Mouse (Mus musculus) heart, adult 2 months (tissue): ENCODE measurements around the gene E2f7.

Experiments
- EP300 ChIP-seq: fragments of 200-500 bp; IDR thresholded peaks from 2 replicates; pipeline ENCODE4 v1.6.1; 2011; ENCODE audit warnings: low read depth, low read length, control low read depth; ENCODE audit not compliant: insufficient read depth
- POLR2A ChIP-seq: fragments of 200-500 bp; IDR thresholded peaks from 2 replicates; pipeline ENCODE4 v1.6.1; 2011; ENCODE audit warnings: mild to moderate bottlenecking, low read depth, low read length, control low read depth; ENCODE audit not compliant: insufficient read depth

DNA sequence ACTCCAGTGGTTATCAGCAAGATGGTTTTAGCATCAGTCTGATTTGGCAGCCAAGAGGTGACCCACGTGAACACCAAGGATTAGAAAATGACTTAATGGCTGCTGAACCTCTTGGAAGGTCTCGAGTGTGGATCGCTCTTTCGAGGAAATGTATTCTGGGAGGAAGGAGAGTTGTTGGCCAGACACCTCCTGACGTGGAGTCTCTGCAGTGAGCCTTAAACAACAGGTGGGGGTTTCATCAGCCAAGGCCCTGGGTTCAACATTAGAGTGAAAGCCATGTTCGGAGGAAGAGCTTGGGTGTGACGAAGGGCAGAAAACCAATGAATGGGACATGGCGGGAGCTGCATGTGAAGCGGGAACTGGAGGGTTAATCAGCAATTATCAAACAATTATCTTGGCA lies 3.8 kb downstream of the E2f7 start:
- TF ChIP-seq POLR2A (no peak), EP300 (no peak)
